Mouse (Mus musculus) hindbrain, embryonic 15.5 days (tissue): ENCODE measurements around the gene Mical2. TPM values are rescaled to one million over a fixed set of nuclear protein-coding genes. Genes with fewer than 3 reads are reported as not detected.
A peak's percentile ranks its signal among the peaks of the same experiment; 100 is the strongest.

ENCODE experiments used
- ATAC-seq: fragments of 200-750 bp; cut with Nextera tagmentation; 2 replicates; pipeline ENCODE4 v1.8.0; 2017; ENCODE audit warnings: low read depth, moderate number of reproducible peaks, moderate TSS enrichment; ENCODE audit not compliant: low FRiP score
- H3K27ac ChIP-seq: fragments of 300-500 bp; sonication (generic); replicated peaks from 2 replicates; pipeline ENCODE4 v1.5.1; 2015; ENCODE audit warnings: mild to moderate bottlenecking, inconsistent platforms
- H3K27me3 ChIP-seq: fragments of 300-500 bp; sonication (generic); 2 replicates; pipeline ENCODE4 v1.6.1; 2015; ENCODE audit warnings: control low read depth, inconsistent platforms
- H3K36me3 ChIP-seq: fragments of 300-500 bp; sonication (generic); 2 replicates; pipeline ENCODE4 v1.6.1; 2015; ENCODE audit warnings: control low read depth, inconsistent platforms
- H3K4me1 ChIP-seq: fragments of 300-500 bp; sonication (generic); replicated peaks from 2 replicates; pipeline ENCODE4 v1.6.1; 2015; ENCODE audit warnings: control low read depth, inconsistent platforms
- H3K4me2 ChIP-seq: fragments of 300-500 bp; sonication (generic); 2 replicates; pipeline ENCODE4 v1.6.1; 2015; ENCODE audit warnings: moderate library complexity, mild to moderate bottlenecking, inconsistent platforms
- H3K4me3 ChIP-seq: fragments of 300-500 bp; sonication (generic); 2 replicates; pipeline ENCODE4 v1.5.1; 2015; ENCODE audit warnings: mild to moderate bottlenecking, inconsistent platforms
- H3K9ac ChIP-seq: fragments of 300-500 bp; sonication (generic); 2 replicates; pipeline ENCODE4 v1.6.1; 2015; ENCODE audit warnings: inconsistent platforms
- H3K9me3 ChIP-seq: fragments of 300-500 bp; sonication (generic); 2 replicates; pipeline ENCODE4 v1.6.1; 2016; ENCODE audit warnings: control low read depth, inconsistent platforms
- WGBS: fragments of 180-500 bp; shearing (Covaris S2); methylation state at CpG from one replicate; pipeline ENCODE4 v1.1.7; 2015; 5-methylcytosine and 5-hydroxymethylcytosine counted together
- polyA plus RNA-seq: library from polyadenylated mRNA; unstranded; fragments of >200 nt; fragmentation: Nextera tagmentation; extraction: Ambion mirVana; gene quantifications from 2 replicates; pipeline ENCODE4 v1.2.1, GENCODE M21; 2015

Gene Mical2
- polyA plus RNA-seq, 1 experiment from 2014 or later, result 3.8 TPM

DNA sequence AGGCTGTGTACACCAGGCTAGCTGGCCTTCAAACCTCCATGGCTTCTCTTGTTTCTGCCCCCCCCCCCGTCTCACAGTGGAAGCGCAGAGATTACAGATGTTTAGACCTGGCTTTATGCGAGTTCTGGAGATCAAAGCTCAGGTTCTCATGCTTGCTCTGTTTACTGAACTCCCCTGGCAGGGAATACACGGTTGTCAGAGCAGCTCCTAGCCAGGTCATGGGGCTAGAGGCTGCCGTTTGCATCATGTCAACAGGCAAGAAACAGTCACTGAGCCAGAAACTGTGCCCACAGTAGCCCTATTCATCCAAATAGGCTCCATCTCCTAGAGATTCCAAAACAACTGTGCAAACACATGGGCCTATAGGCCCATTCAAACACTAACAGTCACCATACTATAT, 160.9 kb downstream of the Mical2 start:
- H3K4me2 ChIP-seq, result no peak overlapping the region
- peaks cover 22% of the 10 kb centered on the region for H3K4me1 ChIP-seq
- no peaks in the 10 kb centered on the region for H3K9me3 ChIP-seq
- no peak overlapping the region for H3K4me3 ChIP-seq
- no peak overlapping the region for H3K27ac ChIP-seq
- H3K36me3 ChIP-seq, result no peaks in the 10 kb centered on the region
- ATAC-seq, result no peak
- no peak overlapping the region for H3K9ac ChIP-seq
- no peaks in the 10 kb centered on the region for H3K27me3 ChIP-seq
- 71% methylated on average over 5 of the region's 5 CpGs for WGBS

- no peak for ATAC-seq
- no peak overlapping the region for H3K4me2 ChIP-seq
- 89% methylated on average over 5 of the region's 5 CpGs for WGBS
- H3K27ac ChIP-seq, result no peak overlapping the region
- no peak overlapping the region for H3K4me3 ChIP-seq
- peaks cover 31% of the 10 kb centered on the region for H3K4me1 ChIP-seq
- no peaks in the 10 kb centered on the region for H3K9me3 ChIP-seq
- H3K9ac ChIP-seq, result no peak overlapping the region
- no peaks in the 10 kb centered on the region for H3K27me3 ChIP-seq
- no peaks in the 10 kb centered on the region for H3K36me3 ChIP-seq
Observed at GRCm38 (mm10) chr7:112387876-112388275, 162.2 kb downstream of the Mical2 start.

DNA sequence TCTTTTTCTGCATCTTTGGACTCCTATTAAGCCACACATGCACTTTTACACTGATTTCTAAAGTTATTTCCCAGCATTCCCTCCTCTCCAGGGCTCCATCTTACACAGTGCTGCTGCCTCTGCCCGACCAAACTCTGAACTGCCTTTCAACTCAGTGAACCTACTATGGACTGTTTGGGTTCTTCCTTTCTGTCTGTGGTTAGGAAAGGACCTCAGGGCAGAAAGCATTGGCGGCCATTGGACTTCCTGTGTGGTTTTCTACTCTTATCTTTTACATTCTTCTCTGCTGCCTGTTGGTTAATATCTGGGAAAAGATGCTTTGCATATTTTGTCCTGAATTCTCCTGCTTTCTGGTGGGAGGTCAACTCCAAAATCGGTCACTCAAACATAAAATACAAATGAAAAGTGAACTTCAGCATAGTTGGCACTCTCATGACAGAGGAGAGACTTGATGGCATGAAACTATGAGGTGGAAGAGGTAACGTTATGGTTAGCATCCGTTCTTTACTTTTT, 162.8 kb downstream of the Mical2 start:
- ATAC-seq, result no peak
- Histone ChIP-seq H3K4me3 (no peak overlapping the region), H3K27ac (no peak overlapping the region), H3K9me3 (no peaks in the 10 kb centered on the region), H3K9ac (no peak overlapping the region), H3K4me1 (peaks cover 31% of the 10 kb centered on the region), H3K4me2 (no peak overlapping the region), H3K36me3 (no peaks in the 10 kb centered on the region), H3K27me3 (no peaks in the 10 kb centered on the region)
- WGBS, result 93% methylated on average over 5 of the region's 5 CpGs

DNA sequence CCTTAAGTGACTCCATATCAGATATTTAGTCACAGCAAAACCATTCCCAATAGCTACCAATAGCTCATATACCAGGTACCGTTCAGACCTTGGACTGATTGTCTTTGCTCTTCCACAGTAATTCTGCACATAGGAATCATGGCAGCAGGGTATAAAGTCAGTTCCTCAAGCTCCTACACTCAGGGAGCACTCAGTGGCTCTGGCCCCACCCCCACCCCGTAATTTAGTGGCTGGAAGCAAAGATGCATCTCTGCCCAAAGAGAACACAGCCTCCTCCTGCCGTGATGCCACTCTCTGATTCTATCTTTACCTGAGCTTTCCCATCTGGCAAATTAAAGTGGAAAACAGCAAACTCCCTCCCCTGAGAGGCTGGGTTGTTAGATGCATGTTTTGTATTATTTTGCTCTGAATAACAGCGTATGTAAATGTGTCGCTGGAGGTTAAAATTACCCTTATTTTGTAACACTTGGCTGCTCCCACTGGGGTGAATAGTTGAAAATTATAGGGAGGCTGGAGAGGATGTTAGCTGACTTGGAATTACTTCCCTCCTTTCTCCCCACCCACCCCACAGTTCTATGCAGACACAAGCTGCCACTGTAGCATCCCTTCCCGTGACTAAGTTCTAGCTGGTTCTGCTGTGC, 164.1 kb downstream of the Mical2 start:
- no peaks in the 10 kb centered on the region for H3K27me3 ChIP-seq
- peak overlapping the region; percentile 15 for H3K4me2 ChIP-seq
- peak; percentile 60; the same call in 1 of the 2 replicates for ATAC-seq
- H3K27ac ChIP-seq, result peak overlapping the region; percentile 79
- H3K9ac ChIP-seq, result no peak overlapping the region
- H3K4me3 ChIP-seq, result no peak overlapping the region
- H3K9me3 ChIP-seq, result no peaks in the 10 kb centered on the region
- H3K4me1 ChIP-seq, result peaks cover 31% of the 10 kb centered on the region
- no peaks in the 10 kb centered on the region for H3K36me3 ChIP-seq
- WGBS, result 42% methylated on average over 6 of the region's 6 CpGs

DNA sequence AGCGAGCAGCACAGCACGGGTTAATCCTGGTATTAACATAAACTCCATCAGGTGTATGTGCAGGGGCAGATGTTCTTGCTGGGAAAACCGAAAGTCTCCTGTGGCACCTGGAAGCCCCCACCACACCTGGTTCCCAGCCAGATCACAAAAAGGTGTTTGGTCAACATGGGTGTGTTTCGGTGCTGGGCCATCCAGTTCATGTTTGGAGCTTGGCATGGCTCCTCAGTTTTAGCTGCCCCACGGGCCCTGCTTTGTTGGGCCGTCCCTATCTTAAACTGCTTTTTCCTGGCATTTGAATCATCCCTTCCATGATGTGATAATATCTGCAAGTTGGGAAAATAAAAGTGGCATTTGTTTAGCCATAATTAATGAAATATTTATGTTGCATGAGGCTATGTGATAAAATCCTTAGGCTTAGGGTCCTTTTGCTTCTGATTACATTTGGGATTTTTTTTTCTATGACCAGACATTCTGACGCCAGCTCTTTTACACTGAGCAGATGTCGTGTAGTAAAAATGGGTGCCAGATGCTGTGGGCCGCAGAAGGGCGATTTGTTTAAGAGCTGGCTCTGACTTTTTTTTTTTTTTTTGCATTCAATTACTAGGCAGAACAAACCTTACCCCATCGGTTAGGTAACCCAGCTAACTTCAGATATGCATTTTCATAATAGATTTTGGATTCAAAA, 164.7 kb downstream of the Mical2 start:
- no peak; the same call in 1 of the 2 replicates for ATAC-seq
- H3K4me2 ChIP-seq, result peak overlapping the region; percentile 15
- no peak overlapping the region for H3K4me3 ChIP-seq
- 23% methylated on average over 11 of the region's 11 CpGs for WGBS
- H3K27ac ChIP-seq, result peak overlapping the region; percentile 79
- H3K4me1 ChIP-seq, result peaks cover 31% of the 10 kb centered on the region
- no peaks in the 10 kb centered on the region for H3K27me3 ChIP-seq
- no peaks in the 10 kb centered on the region for H3K9me3 ChIP-seq
- H3K9ac ChIP-seq, result no peak overlapping the region
- H3K36me3 ChIP-seq, result no peaks in the 10 kb centered on the region

GRCm38 (mm10) chr7:112390937-112391605, 165.4 kb downstream of the Mical2 start:
- Histone ChIP-seq H3K9ac (no peak overlapping the region), H3K27me3 (no peaks in the 10 kb centered on the region), H3K4me2 (peak overlapping the region; percentile 7), H3K9me3 (no peaks in the 10 kb centered on the region), H3K4me1 (peaks cover 31% of the 10 kb centered on the region), H3K36me3 (no peaks in the 10 kb centered on the region), H3K27ac (peak overlapping the region; percentile 79), H3K4me3 (no peak overlapping the region)
- WGBS, result 28% methylated on average over 6 of the region's 6 CpGs
- peak; percentile 43; the same call in 1 of the 2 replicates for ATAC-seq

DNA sequence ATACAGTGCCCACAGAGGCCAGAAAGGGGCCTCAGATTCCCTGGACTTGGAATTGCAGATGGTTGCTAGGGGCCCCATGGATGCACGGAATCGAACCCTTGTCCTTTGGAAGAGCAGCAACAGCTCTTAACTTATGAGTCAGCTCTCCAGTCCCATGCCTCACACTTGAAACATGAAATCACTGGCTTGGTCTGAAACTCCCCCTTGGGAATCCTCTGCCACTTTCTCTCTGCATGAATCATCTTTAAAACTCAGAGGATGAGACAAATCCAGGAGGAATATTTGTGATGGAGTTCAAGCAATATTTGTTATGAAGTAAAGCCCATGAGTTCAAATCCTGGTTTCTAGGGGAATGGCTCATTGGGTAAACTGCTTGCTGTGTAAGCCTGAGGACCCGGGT, 172.1 kb downstream of the Mical2 start:
- no peaks in the 10 kb centered on the region for H3K9me3 ChIP-seq
- H3K36me3 ChIP-seq, result no peaks in the 10 kb centered on the region
- H3K27ac ChIP-seq, result no peak overlapping the region
- no peaks in the 10 kb centered on the region for H3K27me3 ChIP-seq
- H3K4me1 ChIP-seq, result no peaks in the 10 kb centered on the region
- WGBS, result 94% methylated on average over 3 of the region's 3 CpGs
- no peak overlapping the region for H3K9ac ChIP-seq
- no peak overlapping the region for H3K4me3 ChIP-seq
- no peak for ATAC-seq
- no peak overlapping the region for H3K4me2 ChIP-seq

DNA sequence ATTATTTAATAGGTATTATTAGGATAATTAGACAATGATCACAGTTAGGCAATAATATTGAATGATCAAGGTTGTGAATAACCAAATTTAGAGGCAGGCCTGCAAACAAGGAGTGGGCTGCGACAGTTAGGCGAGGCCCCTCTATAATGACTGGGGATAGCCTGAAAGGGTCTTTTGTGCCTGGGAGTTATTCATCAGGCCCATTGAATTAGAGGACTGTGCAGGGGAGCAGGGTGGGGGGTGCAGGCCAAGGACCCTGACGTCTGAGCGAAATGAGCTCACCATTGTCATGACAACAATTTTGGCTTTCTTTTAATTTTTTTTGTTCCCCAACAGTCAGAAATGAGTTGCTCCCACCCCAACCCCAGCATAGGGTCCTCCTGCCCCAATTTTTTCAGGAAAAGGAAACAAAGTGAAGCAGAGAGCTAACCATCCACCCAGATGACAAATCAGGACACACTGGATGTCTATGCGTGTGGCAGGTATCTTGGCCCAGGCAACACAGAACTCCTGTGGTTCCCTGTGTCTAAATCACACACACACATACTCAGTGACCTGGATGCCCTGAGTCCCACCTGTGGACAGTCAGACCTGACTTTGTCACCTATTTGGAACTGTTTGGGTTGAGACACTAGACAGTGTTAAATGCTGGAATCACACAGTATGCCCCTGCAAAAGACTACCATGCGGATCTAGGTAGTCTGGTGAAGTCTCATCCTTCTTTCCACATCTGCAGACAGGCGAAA, 173.9 kb downstream of the Mical2 start:
- Histone ChIP-seq H3K4me1 (no peaks in the 10 kb centered on the region), H3K27me3 (no peaks in the 10 kb centered on the region), H3K9me3 (no peaks in the 10 kb centered on the region), H3K9ac (no peak overlapping the region), H3K4me2 (no peak overlapping the region), H3K4me3 (no peak overlapping the region), H3K36me3 (no peaks in the 10 kb centered on the region), H3K27ac (no peak overlapping the region)
- WGBS, result 34% methylated on average over 7 of the region's 7 CpGs
- peak; percentile 54; the same call in 1 of the 2 replicates for ATAC-seq

GRCm38 (mm10) chr7:112400175-112400574, 174.5 kb downstream of the Mical2 start:
- H3K9ac ChIP-seq, result no peak overlapping the region
- 44% methylated on average over 6 of the region's 6 CpGs for WGBS
- H3K36me3 ChIP-seq, result no peaks in the 10 kb centered on the region
- H3K4me2 ChIP-seq, result no peak overlapping the region
- H3K27me3 ChIP-seq, result no peaks in the 10 kb centered on the region
- H3K27ac ChIP-seq, result no peak overlapping the region
- no peaks in the 10 kb centered on the region for H3K9me3 ChIP-seq
- no peaks in the 10 kb centered on the region for H3K4me1 ChIP-seq
- no peak for ATAC-seq
- no peak overlapping the region for H3K4me3 ChIP-seq

- no peak for ATAC-seq
- Histone ChIP-seq H3K4me2 (no peak overlapping the region), H3K4me3 (no peak overlapping the region), H3K27me3 (no peaks in the 10 kb centered on the region), H3K9ac (no peak overlapping the region), H3K9me3 (no peaks in the 10 kb centered on the region), H3K4me1 (peaks cover 9% of the 10 kb centered on the region; the same call in 1 of the 2 replicates), H3K36me3 (no peaks in the 10 kb centered on the region), H3K27ac (no peak overlapping the region)
- WGBS, result 71% methylated on average over 2 of the region's 2 CpGs
Observed at GRCm38 (mm10) chr7:112405061-112405460, 179.4 kb downstream of the Mical2 start.

DNA sequence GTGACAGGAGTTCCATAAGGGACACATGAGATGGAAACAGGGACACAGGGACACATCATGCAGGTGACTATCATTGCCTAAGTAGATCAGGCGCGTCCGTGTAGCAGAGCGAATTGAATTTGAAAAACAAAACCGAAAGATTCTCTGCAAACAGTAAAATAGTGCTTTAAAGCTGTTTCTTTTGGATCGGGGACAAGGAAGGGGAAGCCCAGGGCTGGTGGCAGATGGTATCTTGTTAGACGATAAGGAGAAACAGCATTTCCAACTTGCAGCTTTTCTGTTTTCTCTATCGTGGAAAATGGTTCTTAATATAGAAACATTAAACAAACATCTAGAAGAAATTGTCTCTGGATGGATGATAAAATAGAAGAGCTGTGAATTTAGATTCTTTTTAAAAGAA, 179.9 kb downstream of the Mical2 start:
- Histone ChIP-seq H3K27ac (no peak overlapping the region), H3K4me1 (peaks cover 9% of the 10 kb centered on the region; the same call in 1 of the 2 replicates), H3K4me3 (no peak overlapping the region), H3K27me3 (no peaks in the 10 kb centered on the region), H3K9ac (no peak overlapping the region), H3K36me3 (no peaks in the 10 kb centered on the region), H3K4me2 (no peak overlapping the region), H3K9me3 (no peaks in the 10 kb centered on the region)
- ATAC-seq, result no peak
- WGBS, result 77% methylated on average over 8 of the region's 8 CpGs
